Mouse (Mus musculus) heart, embryonic 15.5 days (tissue): ENCODE measurements around the gene Slc25a4. TPM values are rescaled to one million over a fixed set of nuclear protein-coding genes. Genes with fewer than 3 reads are reported as not detected.
"Not testable (repeated sequence)": the region's sequence is repeated elsewhere in the genome, so short reads cannot be mapped to it uniquely, and the experiment has no call there.

ENCODE experiments used
- ATAC-seq: fragments of 200-750 bp; cut with Nextera tagmentation; replicated peaks from 2 replicates; pipeline ENCODE4 v1.8.0; 2017; ENCODE audit warnings: low read depth, moderate TSS enrichment; ENCODE audit not compliant: insufficient number of reproducible peaks, insufficient read depth, low FRiP score
- H3K27ac ChIP-seq: fragments of 300-500 bp; sonication (generic); 2 replicates; pipeline ENCODE4 v1.5.1; 2015; ENCODE audit warnings: mild to moderate bottlenecking, inconsistent platforms
- H3K27me3 ChIP-seq: fragments of 300-500 bp; sonication (generic); 2 replicates; pipeline ENCODE4 v1.6.1; 2015; ENCODE audit warnings: inconsistent platforms
- H3K36me3 ChIP-seq: fragments of 300-500 bp; sonication (generic); 2 replicates; pipeline ENCODE4 v1.6.1; 2015; ENCODE audit warnings: mild to moderate bottlenecking, inconsistent platforms
- H3K4me1 ChIP-seq: fragments of 300-500 bp; sonication (generic); replicated peaks from 2 replicates; pipeline ENCODE4 v1.6.1; 2015; ENCODE audit warnings: inconsistent platforms
- H3K4me2 ChIP-seq: fragments of 300-500 bp; sonication (generic); 2 replicates; pipeline ENCODE4 v1.6.1; 2015; ENCODE audit warnings: inconsistent platforms, mild to moderate bottlenecking, moderate library complexity
- H3K4me3 ChIP-seq: fragments of 300-500 bp; sonication (generic); 2 replicates; pipeline ENCODE4 v1.5.1; 2015; ENCODE audit warnings: mild to moderate bottlenecking, inconsistent platforms
- H3K9ac ChIP-seq: fragments of 300-500 bp; sonication (generic); 2 replicates; pipeline ENCODE4 v1.6.1; 2015; ENCODE audit warnings: mild to moderate bottlenecking, inconsistent platforms
- H3K9me3 ChIP-seq: fragments of 300-500 bp; sonication (generic); replicated peaks from 2 replicates; pipeline ENCODE4 v1.6.1; 2016; ENCODE audit warnings: inconsistent platforms
- WGBS: fragments of 180-500 bp; shearing (Covaris S2); methylation state at CpG from one replicate; pipeline ENCODE4 v1.1.7; 2015; ENCODE audit warnings: mixed read lengths; 5-methylcytosine and 5-hydroxymethylcytosine counted together
- polyA plus RNA-seq: library from polyadenylated mRNA; unstranded; fragments of >200 nt; fragmentation: Nextera tagmentation; extraction: Ambion mirVana; gene quantifications from 2 replicates; pipeline ENCODE4 v1.2.1, GENCODE M21; 2015

Slc25a4 gene
- polyA plus RNA-seq, 1 experiment from 2014 or later: 2,378 TPM

DNA sequence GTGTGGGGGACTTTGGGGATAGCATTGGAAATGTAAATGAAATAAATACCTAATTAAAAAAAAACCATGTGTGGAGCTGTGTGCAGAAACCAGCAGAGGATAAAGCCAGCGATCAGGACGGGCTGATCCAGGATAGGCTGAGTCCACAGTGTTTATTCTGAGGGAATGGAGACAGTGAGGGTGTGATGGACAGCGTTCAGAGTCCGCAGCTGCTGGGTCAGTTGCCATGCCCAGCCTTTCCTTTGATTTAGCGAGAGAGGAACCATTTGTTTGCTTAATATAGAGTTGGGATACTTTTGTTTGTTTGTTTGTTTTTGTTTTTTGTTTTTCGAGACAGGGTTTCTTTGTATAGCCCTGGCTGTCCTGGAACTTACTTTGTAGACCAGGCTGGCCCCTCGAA lies 20.9 kb upstream of the Slc25a4 start:
- not testable (repeated sequence) for H3K27ac ChIP-seq, H3K4me2 ChIP-seq, H3K36me3 ChIP-seq, H3K4me1 ChIP-seq, H3K27me3 ChIP-seq, H3K9ac ChIP-seq, H3K4me3 ChIP-seq, H3K9me3 ChIP-seq, ATAC-seq
- 77% methylated on average over 7 of the region's 7 CpGs for WGBS

GRCm38 (mm10) chr8:46226622-46227021 lies 15.5 kb upstream of the Slc25a4 start:
- Histone ChIP-seq H3K27ac (peak overlapping the region; percentile 21; the same call in 1 of the 2 replicates), H3K9me3 (no peaks in the 10 kb centered on the region), H3K4me2 (0 out of 2 replicates have a peak overlapping the region, but pooled peaks have one; percentile 2), H3K36me3 (no peaks in the 10 kb centered on the region), H3K9ac (no peak overlapping the region), H3K27me3 (no peaks in the 10 kb centered on the region), H3K4me1 (peaks cover 10% of the 10 kb centered on the region; the same call in 1 of the 2 replicates), H3K4me3 (no peak overlapping the region)
- 36% methylated on average over 5 of the region's 5 CpGs for WGBS
- ATAC-seq: no peak; the same call in 1 of the 2 replicates

GRCm38 (mm10) chr8:46225501-46225900 lies 14.4 kb upstream of the Slc25a4 start:
- Histone ChIP-seq H3K9ac (no peak overlapping the region), H3K9me3 (no peaks in the 10 kb centered on the region), H3K27me3 (no peaks in the 10 kb centered on the region), H3K4me1 (peaks cover 13% of the 10 kb centered on the region), H3K4me3 (no peak overlapping the region), H3K4me2 (no peak overlapping the region), H3K27ac (no peak overlapping the region), H3K36me3 (no peaks in the 10 kb centered on the region)
- ATAC-seq: 0 out of 2 replicates have a peak, but pooled peaks have one; percentile 22
- 44% methylated on average over 3 of the region's 3 CpGs for WGBS

GRCm38 (mm10) chr8:46220566-46220965 lies 9.5 kb upstream of the Slc25a4 start:
- peak overlapping the region; percentile 61 for H3K27ac ChIP-seq
- no peak overlapping the region for H3K9ac ChIP-seq

DNA sequence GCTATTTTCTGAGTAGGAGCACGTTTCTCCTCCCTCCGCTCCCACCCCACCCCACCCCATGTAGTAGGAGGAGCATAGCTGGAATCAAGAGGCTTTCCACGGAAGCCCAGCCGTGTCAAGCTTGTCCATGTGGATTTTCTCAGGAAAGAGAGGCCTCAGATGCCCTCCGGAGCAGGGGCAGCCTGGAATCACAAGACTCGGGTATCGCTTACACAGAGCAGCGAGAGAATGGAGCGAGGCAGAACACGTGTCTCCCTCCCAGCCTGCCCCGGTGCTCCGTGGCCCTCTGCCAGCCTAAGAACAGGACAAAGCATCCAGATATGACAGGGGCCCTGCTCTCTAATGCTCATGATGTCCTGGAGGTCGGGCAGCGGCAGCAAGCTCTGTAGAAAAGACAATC lies 5.8 kb upstream of the Slc25a4 start:
- no peaks in the 10 kb centered on the region for H3K27me3 ChIP-seq
- no peaks in the 10 kb centered on the region for H3K9me3 ChIP-seq
- peak overlapping the region; percentile 88 for H3K27ac ChIP-seq
- peak overlapping the region; percentile 26 for H3K9ac ChIP-seq
- peak; percentile 96 for ATAC-seq
- WGBS: 1% methylated on average over 14 of the region's 14 CpGs
- H3K4me2 ChIP-seq: peak overlapping the region; percentile 66
- H3K36me3 ChIP-seq: no peaks in the 10 kb centered on the region
- peak overlapping the region; percentile 43 for H3K4me3 ChIP-seq
- H3K4me1 ChIP-seq: peaks cover 25% of the 10 kb centered on the region

More at GRCm38 (mm10) chr8:46220566-46220965, 9.5 kb upstream of the Slc25a4 start:
- H3K4me3 ChIP-seq: no peak overlapping the region
- H3K4me1 ChIP-seq: peaks cover 17% of the 10 kb centered on the region
- H3K27me3 ChIP-seq: no peaks in the 10 kb centered on the region
- H3K9me3 ChIP-seq: no peaks in the 10 kb centered on the region
- no peaks in the 10 kb centered on the region for H3K36me3 ChIP-seq
- WGBS: 60% methylated on average over 3 of the region's 3 CpGs
- no peak for ATAC-seq
- no peak overlapping the region for H3K4me2 ChIP-seq

GRCm38 (mm10) chr8:46213971-46214480 lies 2.9 kb upstream of the Slc25a4 start:
- H3K9ac ChIP-seq: no peak overlapping the region
- peaks cover 4% of the 10 kb centered on the region; the same call in 1 of the 2 replicates for H3K36me3 ChIP-seq
- no peak overlapping the region for H3K27ac ChIP-seq
- no peak overlapping the region for H3K4me2 ChIP-seq
- no peak for ATAC-seq
- H3K9me3 ChIP-seq: no peaks in the 10 kb centered on the region
- H3K4me3 ChIP-seq: no peak overlapping the region
- H3K4me1 ChIP-seq: peaks cover 35% of the 10 kb centered on the region
- 63% methylated on average over 2 of the region's 2 CpGs for WGBS
- no peaks in the 10 kb centered on the region for H3K27me3 ChIP-seq

DNA sequence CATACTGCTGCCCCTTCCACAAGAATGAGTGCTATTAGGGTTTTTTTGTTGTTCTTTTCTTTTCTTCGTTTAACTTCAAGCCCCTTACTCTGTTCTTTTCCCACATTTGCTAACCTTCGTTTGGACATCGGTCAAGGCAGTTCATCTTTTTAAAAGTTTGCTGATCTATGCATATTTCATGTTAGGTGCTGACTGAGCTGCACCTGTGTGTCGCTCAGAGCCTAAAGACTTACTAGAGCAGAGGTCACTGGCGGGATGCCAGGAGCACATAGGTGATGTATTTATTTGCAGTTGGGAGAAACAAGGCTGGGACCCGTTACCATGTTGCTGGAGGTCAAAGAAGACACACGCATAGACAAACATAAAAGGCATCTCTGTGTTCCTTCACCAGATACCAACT lies 1.1 kb upstream of the Slc25a4 start:
- H3K4me1 ChIP-seq: peaks cover 50% of the 10 kb centered on the region
- H3K9me3 ChIP-seq: no peaks in the 10 kb centered on the region
- no peak for ATAC-seq
- peak overlapping the region; percentile 63 for H3K4me2 ChIP-seq
- H3K36me3 ChIP-seq: peaks cover 22% of the 10 kb centered on the region
- H3K9ac ChIP-seq: peak overlapping the region; percentile 54; the same call in 1 of the 2 replicates
- H3K27me3 ChIP-seq: no peaks in the 10 kb centered on the region
- WGBS: 48% methylated on average over 7 of the region's 7 CpGs
- no peak overlapping the region for H3K4me3 ChIP-seq
- peak overlapping the region; percentile 100 for H3K27ac ChIP-seq

DNA sequence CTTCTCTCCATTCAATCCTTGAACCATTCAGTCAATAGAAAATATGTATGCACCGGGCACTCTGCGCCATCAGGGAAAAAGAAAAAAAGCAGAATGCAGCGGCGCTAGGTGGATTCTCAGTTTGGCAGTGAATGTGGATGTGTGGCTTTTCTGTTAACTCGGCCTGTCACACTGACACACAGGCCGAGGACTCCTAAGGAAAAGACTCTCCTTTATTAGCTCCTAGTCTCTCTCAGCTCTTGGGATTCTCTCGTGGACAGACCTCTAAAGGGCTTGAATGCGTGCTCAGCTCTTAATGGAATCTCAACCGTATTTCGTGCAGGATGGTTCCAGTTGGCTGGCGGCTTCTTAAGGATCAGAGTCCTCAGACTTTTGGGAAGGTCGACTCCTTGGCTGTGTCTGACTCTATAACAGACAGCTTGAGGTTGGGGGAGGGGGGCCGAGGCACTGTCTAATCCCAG lies 557 bp upstream of the Slc25a4 start:
- ATAC-seq: no peak
- H3K27ac ChIP-seq: peak overlapping the region; percentile 100
- 7% methylated on average over 13 of the region's 13 CpGs for WGBS

DNA sequence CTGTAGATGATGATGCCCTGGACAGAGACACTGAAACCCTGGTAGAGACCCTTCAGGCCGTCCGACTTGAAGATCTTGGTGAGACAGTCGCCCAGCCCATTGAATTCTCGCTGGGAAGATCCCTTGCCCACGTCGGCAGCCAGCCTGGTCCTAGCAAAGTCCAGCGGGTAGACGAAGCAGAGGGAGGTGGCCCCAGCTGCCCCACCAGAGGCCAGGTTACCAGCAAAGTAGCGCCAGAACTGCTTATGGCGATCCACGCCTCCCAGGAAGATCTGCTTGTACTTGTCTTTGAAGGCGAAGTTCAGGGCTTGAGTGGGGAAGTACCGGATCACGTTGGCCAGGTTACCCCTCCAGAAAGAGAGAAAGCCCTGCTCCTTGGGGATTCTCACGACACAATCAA lies 2.0 kb downstream of the Slc25a4 start:
- 38% methylated on average over 15 of the region's 15 CpGs for WGBS
- Histone ChIP-seq H3K9me3 (no peaks in the 10 kb centered on the region), H3K9ac (peak overlapping the region; percentile 99), H3K27me3 (no peaks in the 10 kb centered on the region), H3K27ac (peak overlapping the region; percentile 100), H3K4me3 (peak overlapping the region; percentile 96), H3K36me3 (peaks cover 48% of the 10 kb centered on the region), H3K4me2 (peak overlapping the region; percentile 63), H3K4me1 (peaks cover 54% of the 10 kb centered on the region)
- ATAC-seq: no peak

More for the DNA sequence above, 557 bp upstream of the Slc25a4 start:
- peaks cover 27% of the 10 kb centered on the region for H3K36me3 ChIP-seq
- H3K4me2 ChIP-seq: peak overlapping the region; percentile 63
- no peaks in the 10 kb centered on the region for H3K27me3 ChIP-seq
- no peaks in the 10 kb centered on the region for H3K9me3 ChIP-seq
- H3K4me3 ChIP-seq: peak overlapping the region; percentile 96
- peaks cover 50% of the 10 kb centered on the region for H3K4me1 ChIP-seq
- H3K9ac ChIP-seq: peak overlapping the region; percentile 54

DNA sequence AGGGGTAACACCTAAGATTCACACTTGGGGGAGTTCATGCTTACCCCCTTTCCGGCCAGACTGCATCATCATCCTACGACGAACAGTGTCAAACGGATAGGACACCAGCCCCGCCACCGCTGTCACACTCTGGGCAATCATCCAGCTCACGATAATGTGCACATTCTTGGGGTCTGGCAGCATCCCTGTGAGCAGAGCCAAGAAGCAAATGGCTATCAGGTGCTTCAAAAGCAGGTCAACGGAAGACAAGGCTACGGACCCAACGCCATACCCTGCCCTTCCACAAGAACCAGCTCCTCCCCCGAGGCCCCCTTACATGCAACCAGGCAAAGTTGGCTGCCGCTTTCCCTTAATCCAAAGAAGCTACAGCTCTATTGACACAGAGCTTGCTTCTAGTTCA lies 2.7 kb downstream of the Slc25a4 start:
- Histone ChIP-seq H3K4me2 (peak overlapping the region; percentile 63), H3K27ac (peak overlapping the region; percentile 100), H3K27me3 (no peaks in the 10 kb centered on the region), H3K9me3 (no peaks in the 10 kb centered on the region), H3K4me1 (peaks cover 54% of the 10 kb centered on the region), H3K36me3 (peaks cover 54% of the 10 kb centered on the region), H3K4me3 (peak overlapping the region; percentile 96), H3K9ac (peak overlapping the region; percentile 99)
- WGBS: 32% methylated on average over 12 of the region's 12 CpGs
- no peak for ATAC-seq

GRCm38 (mm10) chr8:46206107-46206506 lies 5.0 kb downstream of the Slc25a4 start:
- Histone ChIP-seq H3K9ac (no peak overlapping the region), H3K27ac (peak overlapping the region; percentile 14; the same call in 1 of the 2 replicates), H3K4me2 (peak overlapping the region; percentile 12; the same call in 1 of the 2 replicates), H3K27me3 (no peaks in the 10 kb centered on the region), H3K36me3 (peaks cover 57% of the 10 kb centered on the region), H3K9me3 (no peaks in the 10 kb centered on the region), H3K4me1 (peaks cover 41% of the 10 kb centered on the region), H3K4me3 (no peak overlapping the region)
- no peak for ATAC-seq
- WGBS: 72% methylated on average over 6 of the region's 6 CpGs
